Mouse (Mus musculus): ENCODE measurements around the gene Galns.
"Not testable (repeated sequence)": the region's sequence is repeated elsewhere in the genome, so short reads cannot be mapped to it uniquely, and the experiment has no call there.

Galns gene

GRCm38 (mm10) chr8:122632134-122632533 lies 20.9 kb upstream of the Galns start:
- DNase-seq = not testable (repeated sequence)

- peak; percentile 51 for DNase-seq
Observed at GRCm38 (mm10) chr8:122630696-122631095, 19.4 kb upstream of the Galns start.

DNA sequence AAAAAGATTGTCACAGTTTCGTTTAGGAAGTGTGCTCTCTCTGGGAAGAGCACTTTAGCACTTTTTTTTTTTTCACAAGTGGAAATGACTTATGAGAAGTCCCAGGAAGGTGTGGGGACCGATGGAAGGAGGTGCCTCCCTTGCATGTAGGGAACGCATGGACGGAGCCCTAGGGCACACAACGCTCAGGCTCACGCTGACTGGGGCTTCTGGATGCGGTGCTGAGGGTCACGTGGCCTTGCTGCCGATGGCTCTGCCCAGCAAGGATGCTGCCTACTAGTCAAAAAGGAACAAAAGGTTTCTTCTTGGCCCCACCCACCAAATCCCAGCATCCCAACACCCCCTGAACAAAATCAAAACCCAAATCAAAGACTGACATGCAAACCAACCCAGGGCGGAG lies 18.1 kb upstream of the Galns start:
- DNase-seq = no peak

GRCm38 (mm10) chr8:122626896-122627295 lies 15.6 kb upstream of the Galns start:
- DNase-seq = no peak

DNA sequence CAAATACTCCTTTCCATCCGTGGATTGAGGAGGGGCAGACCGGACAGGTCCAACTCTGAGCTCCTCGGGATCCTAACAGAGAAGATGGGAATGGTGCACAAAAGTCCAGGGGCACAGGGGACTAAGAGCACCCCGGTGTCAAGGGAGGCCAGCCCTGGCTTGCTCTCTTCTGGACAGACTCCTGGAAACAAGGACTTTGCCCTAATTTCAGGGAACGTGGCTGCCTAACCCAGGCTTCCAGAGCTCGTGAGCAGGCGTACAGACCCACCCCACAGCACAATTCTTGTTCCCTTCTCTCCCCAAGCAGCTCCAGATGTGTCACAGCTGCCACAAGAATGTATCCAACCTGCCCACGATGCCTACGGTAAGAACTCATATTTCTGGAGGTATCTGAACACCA lies 14.5 kb upstream of the Galns start:
- DNase-seq = no peak

DNA sequence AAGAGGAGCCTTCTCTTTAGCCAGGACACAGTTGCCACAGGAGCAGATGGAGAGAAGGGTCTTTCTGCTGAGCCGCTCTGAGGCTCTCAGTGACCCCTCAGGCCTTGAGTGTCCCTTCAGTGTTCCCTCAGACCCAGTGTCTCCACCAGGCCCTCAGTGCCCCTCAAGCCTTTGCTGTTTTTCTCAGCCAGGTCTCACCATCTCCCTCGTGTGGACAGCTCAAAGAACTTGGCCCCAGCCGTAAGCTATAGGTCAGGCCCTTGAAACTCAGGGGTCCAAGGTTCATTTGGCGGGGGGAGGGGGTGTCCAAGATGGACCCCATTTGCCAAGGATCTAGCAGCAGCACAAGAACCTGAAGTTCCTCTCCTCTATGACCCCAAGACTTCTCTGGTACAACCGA lies 13.4 kb upstream of the Galns start:
- no peak for DNase-seq

DNA sequence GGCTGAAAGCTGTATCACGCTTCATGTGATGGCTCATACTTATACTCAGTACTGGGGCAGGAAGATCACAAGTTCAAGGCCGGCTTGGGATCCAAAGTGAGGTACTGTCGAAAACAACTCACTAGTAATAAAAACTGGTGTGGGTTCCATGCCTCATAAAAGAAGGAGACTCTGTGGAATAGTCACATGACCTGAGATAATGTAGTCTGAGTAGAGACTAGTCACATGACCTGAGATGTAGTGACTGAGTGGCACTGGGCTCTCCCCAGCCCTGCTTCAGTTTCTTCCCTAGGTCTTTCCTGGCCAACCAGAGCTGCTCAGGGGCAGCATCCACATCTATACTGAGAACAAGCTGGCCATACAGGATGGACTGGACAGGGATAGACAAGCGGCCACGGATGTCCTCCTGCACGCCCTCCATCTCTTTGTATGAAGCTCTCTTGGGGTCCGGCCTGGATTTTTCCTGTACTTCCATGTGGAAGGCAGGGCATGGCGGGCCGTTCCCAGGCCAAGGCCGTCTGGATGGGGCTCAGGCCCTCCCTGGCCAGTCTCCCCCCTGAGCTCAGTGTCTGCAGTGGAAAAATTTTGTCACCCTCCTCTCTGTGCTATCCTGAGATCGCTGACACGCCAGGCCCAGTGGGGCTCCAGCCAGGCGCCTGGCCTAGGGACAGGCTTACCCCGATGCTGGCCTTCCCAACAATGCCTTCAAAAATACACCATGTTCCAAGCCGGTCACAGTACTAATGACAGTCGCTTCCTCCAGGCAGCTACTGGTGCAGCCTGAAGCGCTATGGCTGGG lies 12.8 kb upstream of the Galns start:
- DNase-seq = no peak

DNA sequence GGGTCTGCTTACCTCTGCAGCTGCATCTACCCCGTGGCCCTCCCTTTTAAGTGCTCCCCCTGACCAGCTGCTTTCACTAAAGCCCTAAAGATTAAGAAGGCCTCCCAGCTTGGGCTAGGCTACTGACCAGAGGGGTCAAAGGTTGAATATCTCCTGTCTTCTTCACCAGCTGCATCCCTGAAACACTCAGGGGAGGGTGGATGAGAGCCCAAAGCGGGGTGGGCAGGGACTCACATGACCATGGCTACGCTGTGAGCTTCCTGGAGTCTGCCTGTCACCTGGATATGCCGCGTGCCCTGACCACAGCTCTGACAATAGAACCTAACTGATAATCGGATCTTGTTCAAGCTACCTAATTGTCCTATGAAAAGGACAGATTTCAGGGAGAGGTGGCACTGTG lies 11.5 kb upstream of the Galns start, which contains the start of gene Pabpn1l:
Gene Pabpn1l, minus strand, starts transcription at position 13 of the 400 bp plus-strand sequence.
- no peak for DNase-seq

DNA sequence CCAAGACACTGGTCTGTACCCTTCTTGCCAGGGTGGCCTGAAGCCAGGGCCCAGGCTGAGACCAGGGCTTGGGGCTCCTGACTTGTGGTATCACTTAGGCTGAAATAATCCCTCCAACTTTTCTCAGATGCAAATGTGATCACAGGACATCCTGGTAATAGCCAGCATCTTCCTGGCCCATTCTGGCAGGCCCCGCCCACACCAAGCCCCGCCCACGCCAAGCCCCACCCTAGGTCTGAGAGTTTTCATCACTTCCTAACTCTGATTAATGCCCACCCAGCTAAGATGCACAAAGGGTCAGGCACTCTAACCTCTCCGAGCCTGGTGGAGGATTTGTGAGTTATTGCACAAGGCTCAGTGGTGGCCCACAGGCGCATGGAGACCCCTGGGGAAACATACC lies 9.2 kb upstream of the Galns start:
- no peak for DNase-seq

DNA sequence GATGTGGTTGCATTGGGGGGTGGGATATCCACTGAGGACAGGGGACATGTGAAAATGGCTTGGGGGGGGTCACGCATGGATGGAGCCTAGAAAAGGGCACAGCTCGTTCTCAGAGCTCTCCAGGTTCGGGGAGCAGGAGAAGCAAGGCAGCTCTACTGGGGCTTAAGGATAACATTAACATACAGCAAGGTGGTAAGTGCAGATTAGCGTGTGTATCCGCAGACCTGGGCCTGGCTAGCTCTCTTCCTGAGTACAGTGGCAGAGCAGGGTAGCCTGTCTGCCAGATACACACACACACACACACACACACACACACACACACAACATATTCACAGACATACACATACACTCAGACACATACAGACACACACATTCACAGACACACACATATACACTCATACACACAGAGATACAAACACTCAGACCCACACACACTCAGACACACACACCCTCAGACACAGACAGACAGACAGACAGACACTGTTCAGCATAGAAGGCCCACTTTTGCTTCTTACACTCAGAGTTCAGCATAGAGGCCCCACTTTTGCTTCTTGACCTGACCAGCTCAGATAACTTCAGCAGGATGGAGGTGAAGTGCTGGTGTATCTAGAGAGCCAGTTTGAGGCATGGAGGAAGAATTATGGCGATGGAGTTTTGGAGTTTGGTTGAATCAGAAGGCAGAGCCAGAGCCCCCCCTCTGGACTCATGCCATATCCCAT lies 7.6 kb upstream of the Galns start:
- DNase-seq = no peak

GRCm38 (mm10) chr8:122617947-122618546 lies 6.8 kb upstream of the Galns start:
- DNase-seq = peak; percentile 92

GRCm38 (mm10) chr8:122616181-122616905 lies 5.1 kb upstream of the Galns start:
- no peak for DNase-seq

DNA sequence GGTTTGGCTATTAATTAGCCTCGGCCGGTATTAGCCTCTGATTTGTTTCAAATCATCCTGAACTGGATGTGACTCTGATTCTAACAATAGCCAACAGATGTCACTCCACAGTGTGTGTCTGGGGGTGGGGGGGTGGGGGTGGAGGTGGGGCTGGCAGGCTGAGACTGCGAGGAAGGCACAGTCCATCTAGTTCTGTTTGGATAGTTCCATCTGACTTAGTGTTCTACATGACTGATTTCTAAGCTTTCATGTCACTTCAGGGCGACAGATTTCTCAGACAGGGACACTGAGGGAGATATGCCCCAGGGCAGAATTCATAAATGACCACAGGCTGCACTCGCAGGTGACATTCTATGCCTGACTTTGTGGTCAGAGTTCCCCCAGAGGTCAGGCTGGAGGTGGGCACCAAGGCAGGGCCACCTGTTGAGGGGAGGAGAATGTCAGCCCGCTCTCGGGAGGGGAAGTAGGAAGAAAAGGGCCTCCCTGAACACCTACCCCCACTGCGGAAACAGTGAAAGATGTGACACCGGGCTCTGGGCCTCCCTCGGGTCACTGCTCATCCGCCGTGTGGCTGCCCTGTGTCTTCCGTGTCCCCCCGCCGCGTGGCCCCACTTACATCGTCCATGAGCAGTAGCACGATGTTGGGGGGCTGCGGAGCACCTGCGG lies 518 bp downstream of the Galns start:
- no peak for DNase-seq

- no peak for DNase-seq
Observed at GRCm38 (mm10) chr8:122610209-122610608, 1.1 kb downstream of the Galns start.

- no peak for DNase-seq
Observed at GRCm38 (mm10) chr8:122606810-122607209, 4.5 kb downstream of the Galns start.

- no peak for DNase-seq
Observed at GRCm38 (mm10) chr8:122605367-122605766, 5.9 kb downstream of the Galns start.

- no peak for DNase-seq
Observed at GRCm38 (mm10) chr8:122604640-122605039, 6.6 kb downstream of the Galns start.

GRCm38 (mm10) chr8:122600666-122601065 lies 10.6 kb downstream of the Galns start:
- no peak for DNase-seq

- DNase-seq = no peak
Observed at GRCm38 (mm10) chr8:122596031-122596430, 15.2 kb downstream of the Galns start.

DNA sequence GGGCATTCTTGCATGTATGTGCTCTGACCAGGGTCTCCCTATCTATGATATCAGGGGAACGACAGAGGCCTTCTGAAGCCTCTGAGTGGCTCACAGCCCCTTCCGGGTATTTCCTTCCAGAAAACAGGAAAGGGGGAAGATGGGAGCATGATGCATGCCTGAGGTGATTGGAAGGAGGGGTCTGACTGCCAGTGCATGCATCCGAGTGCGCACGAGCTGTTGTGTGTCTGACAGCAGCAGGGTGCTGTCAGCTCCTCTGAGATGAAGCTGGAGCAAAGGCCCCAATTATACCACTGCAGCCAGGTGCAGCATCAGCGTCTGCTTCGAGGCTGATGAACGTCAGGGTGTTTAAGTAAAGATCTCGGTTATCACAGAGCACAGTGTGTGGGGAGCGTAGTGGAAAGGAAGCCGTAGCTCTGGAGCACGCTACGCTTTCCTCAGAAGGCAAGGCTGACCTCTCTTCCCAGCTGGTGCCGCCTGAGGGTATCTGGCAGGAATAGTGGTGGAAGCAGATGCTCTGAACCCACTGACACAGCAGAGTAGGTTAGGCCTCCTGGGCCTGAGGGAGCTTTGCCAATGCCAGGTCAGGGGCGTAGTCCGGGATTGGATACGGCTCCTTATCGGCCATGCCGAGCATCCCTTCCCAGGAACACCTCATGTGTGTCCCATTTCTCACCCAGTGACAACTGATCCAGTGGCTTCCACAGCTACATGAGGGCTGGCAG lies 17.3 kb downstream of the Galns start:
- DNase-seq = no peak

DNA sequence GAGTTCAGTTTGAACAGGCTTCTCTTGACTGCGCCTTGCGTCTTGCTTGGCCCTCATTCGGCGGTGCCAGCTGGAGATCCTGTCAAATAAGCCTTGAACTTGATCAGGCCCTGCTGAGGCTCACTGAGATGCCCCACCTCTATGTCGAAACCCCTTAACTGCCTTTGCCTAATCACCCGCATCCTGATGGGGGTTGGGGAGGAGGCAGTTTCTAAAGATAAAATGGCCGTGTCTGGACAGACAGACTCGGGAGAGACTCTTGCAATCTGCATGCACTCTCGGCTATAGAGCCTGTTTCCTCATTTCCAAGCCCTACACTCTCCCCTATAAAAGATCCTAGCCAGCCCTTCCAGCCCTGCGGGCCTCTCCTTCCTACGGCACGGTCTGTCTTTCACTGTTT lies 18.0 kb downstream of the Galns start:
- DNase-seq = no peak

- DNase-seq = no peak
Observed at GRCm38 (mm10) chr8:122586749-122587148, 24.5 kb downstream of the Galns start.

Data from kidney, postnatal 10 days (tissue).